Mouse (Mus musculus) embryonic facial prominence, embryonic 11.5 days (tissue): ENCODE measurements around the gene Cd59b. TPM values are rescaled to one million over a fixed set of nuclear protein-coding genes. Genes with fewer than 3 reads are reported as not detected.

Experiments used
- ATAC-seq: fragments of 200-750 bp; cut with Nextera tagmentation; replicated peaks from 2 replicates; pipeline ENCODE4 v1.8.0; 2017; ENCODE audit warnings: low read depth; ENCODE audit not compliant: insufficient number of reproducible peaks, low FRiP score, low TSS enrichment
- DNase-seq: peaks from one replicate; pipeline ENCODE4 v3.0.0-alpha.2; 2015; ENCODE audit warnings: low spot score
- H3K27ac ChIP-seq: fragments of 300-500 bp; sonication (generic); replicated peaks from 2 replicates; pipeline ENCODE4 v1.5.1; 2014; ENCODE audit warnings: mild to moderate bottlenecking, low read depth, low read length, control low read depth
- H3K27me3 ChIP-seq: fragments of 300-500 bp; sonication (generic); 2 replicates; pipeline ENCODE4 v1.6.1; 2014; ENCODE audit warnings: mild to moderate bottlenecking, low read length, moderate library complexity, mixed read lengths; ENCODE audit not compliant: control insufficient read depth, insufficient read depth
- H3K36me3 ChIP-seq: fragments of 300-500 bp; sonication (generic); replicated peaks from 2 replicates; pipeline ENCODE4 v1.6.1; 2014; ENCODE audit warnings: low read depth, mild to moderate bottlenecking, low read length, moderate library complexity, mixed read lengths; ENCODE audit not compliant: control insufficient read depth, insufficient read depth
- H3K4me1 ChIP-seq: fragments of 300-500 bp; sonication (generic); 2 replicates; pipeline ENCODE4 v1.6.1; 2014; ENCODE audit warnings: low read length, mixed read lengths; ENCODE audit not compliant: control insufficient read depth, insufficient read depth
- H3K4me2 ChIP-seq: fragments of 300-500 bp; sonication (generic); 2 replicates; pipeline ENCODE4 v1.6.1; 2014; ENCODE audit warnings: low read depth, mild to moderate bottlenecking, control low read depth, low read length, moderate library complexity
- H3K4me3 ChIP-seq: fragments of 300-500 bp; sonication (generic); 2 replicates; pipeline ENCODE4 v1.5.1; 2014; ENCODE audit warnings: low read depth, low read length, control low read depth
- H3K9ac ChIP-seq: fragments of 300-500 bp; sonication (generic); replicated peaks from 2 replicates; pipeline ENCODE4 v1.6.1; 2014; ENCODE audit warnings: mild to moderate bottlenecking, control low read depth, low read length
- H3K9me3 ChIP-seq: fragments of 300-500 bp; sonication (generic); replicated peaks from 2 replicates; pipeline ENCODE4 v1.6.1; 2016; ENCODE audit warnings: mild to moderate bottlenecking, low read length, inconsistent platforms, mixed read lengths; ENCODE audit not compliant: control insufficient read depth
- WGBS: fragments of 180-500 bp; shearing (Covaris S2); extraction: QIAGEN DNeasy Blood & Tissue Kit; methylation state at CpG from one replicate; pipeline ENCODE4 v1.1.7; 2014; 5-methylcytosine and 5-hydroxymethylcytosine counted together
- polyA plus RNA-seq: library from polyadenylated mRNA; unstranded; fragments of >200 nt; fragmentation: Nextera tagmentation; extraction: Ambion mirVana; gene quantifications from 2 replicates; pipeline ENCODE4 v1.2.1, GENCODE M21; 2014

Cd59b gene
- 3.7 and 4.1 TPM in 2 replicates for polyA plus RNA-seq

GRCm38 (mm10) chr2:104069704-104070185 is at the start of gene Cd59b:
Gene Cd59b (plus strand): TSS chr2:104069849.
- 1% methylated on average over 13 of the region's 13 CpGs for WGBS
- Histone ChIP-seq H3K9me3 (no peaks in the 10 kb centered on the region), H3K4me2 (peak within 1 kb of the TSS; percentile 42), H3K36me3 (no peaks in the 10 kb centered on the region), H3K9ac (peak within 1 kb of the TSS; percentile 44; the same call in 1 of the 2 replicates), H3K4me3 (peak within 1 kb of the TSS; percentile 31), H3K27me3 (no peaks in the 10 kb centered on the region), H3K4me1 (no peaks in the 10 kb centered on the region), H3K27ac (0 out of 2 replicates have a peak within 1 kb of the TSS, but pooled peaks have one; percentile 41)
- DNase-seq (peak; percentile 73), ATAC-seq (peak; percentile 92)

GRCm38 (mm10) chr2:104023096-104023495 is 46.6 kb upstream of the Cd59b start:
- 89% methylated on average over 7 of the region's 7 CpGs for whole genome bisulfite sequencing

GRCm38 (mm10) chr2:104024656-104025055 is 45.0 kb upstream of the Cd59b start:
- Histone ChIP-seq H3K4me2 (no peak overlapping the region), H3K27ac (no peak overlapping the region), H3K27me3 (no peaks in the 10 kb centered on the region), H3K4me1 (no peaks in the 10 kb centered on the region), H3K36me3 (no peaks in the 10 kb centered on the region), H3K4me3 (no peak overlapping the region), H3K9me3 (no peaks in the 10 kb centered on the region), H3K9ac (no peak overlapping the region)
- no peak for DNase-seq
- ATAC-seq: no peak
- WGBS: 91% methylated on average over 4 of the region's 4 CpGs

More at GRCm38 (mm10) chr2:104023096-104023495, 46.6 kb upstream of the Cd59b start:
- Histone ChIP-seq H3K4me3 (no peak overlapping the region), H3K27ac (no peak overlapping the region), H3K9me3 (no peaks in the 10 kb centered on the region), H3K4me2 (no peak overlapping the region), H3K27me3 (no peaks in the 10 kb centered on the region), H3K36me3 (no peaks in the 10 kb centered on the region), H3K9ac (no peak overlapping the region), H3K4me1 (no peaks in the 10 kb centered on the region)
- no peak for ATAC-seq
- DNase-seq: no peak

- Histone ChIP-seq H3K27ac (peak within 1 kb of the TSS; percentile 47), H3K4me3 (peak within 1 kb of the TSS; percentile 85), H3K9me3 (no peaks in the 10 kb centered on the region), H3K36me3 (no peaks in the 10 kb centered on the region), H3K4me1 (no peaks in the 10 kb centered on the region), H3K27me3 (no peaks in the 10 kb centered on the region), H3K9ac (peak within 1 kb of the TSS; percentile 91), H3K4me2 (peak within 1 kb of the TSS; percentile 84)
- peak; percentile 95 for ATAC-seq
- under 1% methylated on average over 30 of the region's 44 CpGs for WGBS
- DNase-seq: peak; percentile 81
Measured at GRCm38 (mm10) chr2:104027458-104028138, 42.1 kb upstream of the Cd59b start, which contains the start of gene Fbxo3. Gene Fbxo3 (plus strand): TSS chr2:104027721.

- Histone ChIP-seq H3K27ac (peak within 1 kb of the TSS; percentile 47), H3K9ac (peak within 1 kb of the TSS; percentile 91), H3K4me1 (no peaks in the 10 kb centered on the region), H3K4me2 (peak within 1 kb of the TSS; percentile 84), H3K27me3 (no peaks in the 10 kb centered on the region), H3K36me3 (no peaks in the 10 kb centered on the region), H3K4me3 (peak within 1 kb of the TSS; percentile 85), H3K9me3 (no peaks in the 10 kb centered on the region)
- DNase-seq (peak; percentile 32), ATAC-seq (peak; percentile 64; the same call in 1 of the 2 replicates)
- 1% methylated on average over 32 of the region's 32 CpGs for WGBS
Measured at GRCm38 (mm10) chr2:104028139-104028723, 41.4 kb upstream of the Cd59b start, which contains the start of gene 4931422A03Rik. Gene 4931422A03Rik (minus strand): TSS chr2:104028361.

GRCm38 (mm10) chr2:104029074-104029473 is 40.6 kb upstream of the Cd59b start:
- DNase-seq: no peak
- Histone ChIP-seq H3K4me3 (peak overlapping the region; percentile 85; the same call in 1 of the 2 replicates), H3K27ac (no peak overlapping the region), H3K9me3 (no peaks in the 10 kb centered on the region), H3K4me2 (no peak overlapping the region; the same call in 1 of the 2 replicates), H3K9ac (no peak overlapping the region), H3K4me1 (no peaks in the 10 kb centered on the region), H3K36me3 (no peaks in the 10 kb centered on the region), H3K27me3 (no peaks in the 10 kb centered on the region)
- 76% methylated on average over 2 of the region's 2 CpGs for WGBS
- no peak for ATAC-seq

- WGBS: 83% methylated on average over 3 of the region's 3 CpGs
- no peak for ATAC-seq
- Histone ChIP-seq H3K4me1 (no peaks in the 10 kb centered on the region), H3K27me3 (no peaks in the 10 kb centered on the region), H3K9me3 (no peaks in the 10 kb centered on the region), H3K36me3 (no peaks in the 10 kb centered on the region), H3K4me2 (no peak overlapping the region), H3K27ac (no peak overlapping the region), H3K4me3 (no peak overlapping the region), H3K9ac (no peak overlapping the region)
- DNase-seq: no peak
Measured at GRCm38 (mm10) chr2:104030381-104030780, 39.3 kb upstream of the Cd59b start.

GRCm38 (mm10) chr2:104032056-104032455 is 37.6 kb upstream of the Cd59b start:
- H3K4me3 ChIP-seq: no peak overlapping the region
- no peak overlapping the region for H3K27ac ChIP-seq
- no peak overlapping the region for H3K4me2 ChIP-seq
- H3K4me1 ChIP-seq: no peaks in the 10 kb centered on the region
- ATAC-seq (no peak), DNase-seq (no peak)
- 83% methylated on average over 3 of the region's 3 CpGs for WGBS
- no peaks in the 10 kb centered on the region for H3K9me3 ChIP-seq
- no peaks in the 10 kb centered on the region for H3K27me3 ChIP-seq
- H3K36me3 ChIP-seq: peaks cover 4% of the 10 kb centered on the region; the same call in 1 of the 2 replicates
- no peak overlapping the region for H3K9ac ChIP-seq
